Mouse (Mus musculus) heart, embryonic 15.5 days (tissue): ENCODE data around the gene Polr2j. TPM values are rescaled to one million over a fixed set of nuclear protein-coding genes. Genes with fewer than 3 reads are reported as not detected.
"Not testable (repeated sequence)": the region's sequence is repeated elsewhere in the genome, so short reads cannot be mapped to it uniquely, and the experiment has no call there.

Source experiments
- ATAC-seq: fragments of 200-750 bp; cut with Nextera tagmentation; replicated peaks from 2 replicates; pipeline ENCODE4 v1.8.0; 2017; ENCODE audit warnings: low read depth, moderate TSS enrichment; ENCODE audit not compliant: insufficient number of reproducible peaks, insufficient read depth, low FRiP score
- H3K27ac ChIP-seq: fragments of 300-500 bp; sonication (generic); 2 replicates; pipeline ENCODE4 v1.5.1; 2015; ENCODE audit warnings: mild to moderate bottlenecking, inconsistent platforms
- H3K27me3 ChIP-seq: fragments of 300-500 bp; sonication (generic); 2 replicates; pipeline ENCODE4 v1.6.1; 2015; ENCODE audit warnings: inconsistent platforms
- H3K36me3 ChIP-seq: fragments of 300-500 bp; sonication (generic); 2 replicates; pipeline ENCODE4 v1.6.1; 2015; ENCODE audit warnings: mild to moderate bottlenecking, inconsistent platforms
- H3K4me1 ChIP-seq: fragments of 300-500 bp; sonication (generic); replicated peaks from 2 replicates; pipeline ENCODE4 v1.6.1; 2015; ENCODE audit warnings: inconsistent platforms
- H3K4me2 ChIP-seq: fragments of 300-500 bp; sonication (generic); 2 replicates; pipeline ENCODE4 v1.6.1; 2015; ENCODE audit warnings: inconsistent platforms, mild to moderate bottlenecking, moderate library complexity
- H3K4me3 ChIP-seq: fragments of 300-500 bp; sonication (generic); 2 replicates; pipeline ENCODE4 v1.5.1; 2015; ENCODE audit warnings: mild to moderate bottlenecking, inconsistent platforms
- H3K9ac ChIP-seq: fragments of 300-500 bp; sonication (generic); 2 replicates; pipeline ENCODE4 v1.6.1; 2015; ENCODE audit warnings: mild to moderate bottlenecking, inconsistent platforms
- H3K9me3 ChIP-seq: fragments of 300-500 bp; sonication (generic); replicated peaks from 2 replicates; pipeline ENCODE4 v1.6.1; 2016; ENCODE audit warnings: inconsistent platforms
- WGBS: fragments of 180-500 bp; shearing (Covaris S2); methylation state at CpG from one replicate; pipeline ENCODE4 v1.1.7; 2015; ENCODE audit warnings: mixed read lengths; 5-methylcytosine and 5-hydroxymethylcytosine counted together
- polyA plus RNA-seq: library from polyadenylated mRNA; unstranded; fragments of >200 nt; fragmentation: Nextera tagmentation; extraction: Ambion mirVana; gene quantifications from 2 replicates; pipeline ENCODE4 v1.2.1, GENCODE M21; 2015

Polr2j gene
- polyA plus RNA-seq, 1 experiment from 2014 or later, result 135 TPM

GRCm38 (mm10) chr5:136113546-136113945, 2.9 kb upstream of the Polr2j start:
- not testable (repeated sequence) for H3K27ac ChIP-seq, H3K9me3 ChIP-seq, H3K9ac ChIP-seq, H3K4me2 ChIP-seq, ATAC-seq, H3K4me3 ChIP-seq, H3K36me3 ChIP-seq, H3K27me3 ChIP-seq
- 41% methylated on average over 4 of the region's 4 CpGs for WGBS
- peaks cover 20% of the 10 kb centered on the region for H3K4me1 ChIP-seq

DNA sequence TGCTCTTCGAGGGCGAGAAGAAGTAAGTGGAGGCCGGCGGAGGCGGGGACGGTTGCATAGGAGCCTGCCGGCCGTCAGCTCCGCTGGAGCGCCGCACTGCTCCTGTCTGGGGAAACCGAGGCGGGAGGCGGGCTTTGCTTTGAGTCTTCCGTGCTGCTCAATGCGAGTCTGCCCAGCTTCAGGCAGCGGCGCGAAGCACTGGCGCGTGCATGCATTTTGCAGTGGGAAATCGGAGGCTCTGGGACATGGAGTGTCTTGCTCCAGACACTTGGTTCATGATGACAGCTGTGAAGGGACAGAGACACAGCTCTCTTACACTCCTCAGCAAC, 317 bp downstream of the Polr2j start:
- H3K27ac ChIP-seq, result peak overlapping the region; percentile 66
- peak; percentile 20; the same call in 1 of the 2 replicates for ATAC-seq
- peaks cover 21% of the 10 kb centered on the region for H3K4me1 ChIP-seq
- peak overlapping the region; percentile 98 for H3K4me3 ChIP-seq
- no peaks in the 10 kb centered on the region for H3K9me3 ChIP-seq
- under 1% methylated on average over 22 of the region's 22 CpGs for WGBS
- H3K4me2 ChIP-seq, result peak overlapping the region; percentile 95
- peak overlapping the region; percentile 86 for H3K9ac ChIP-seq
- peaks cover 14% of the 10 kb centered on the region; the same call in 1 of the 2 replicates for H3K36me3 ChIP-seq
- H3K27me3 ChIP-seq, result no peaks in the 10 kb centered on the region

GRCm38 (mm10) chr5:136122165-136122564, 5.7 kb downstream of the Polr2j start:
- H3K9me3 ChIP-seq, result no peaks in the 10 kb centered on the region
- no peak overlapping the region for H3K9ac ChIP-seq
- H3K4me3 ChIP-seq, result no peak overlapping the region
- ATAC-seq, result no peak
- H3K4me2 ChIP-seq, result no peak overlapping the region
- peaks cover 13% of the 10 kb centered on the region for H3K4me1 ChIP-seq
- no peaks in the 10 kb centered on the region for H3K27me3 ChIP-seq
- peaks cover 47% of the 10 kb centered on the region for H3K36me3 ChIP-seq
- WGBS, result 84% methylated on average over 10 of the region's 10 CpGs
- no peak overlapping the region for H3K27ac ChIP-seq

GRCm38 (mm10) chr5:136135571-136136291, 19.3 kb downstream of the Polr2j start, which contains the start of the genes Lrwd1 and Alkbh4:
Gene Lrwd1 (minus strand): TSS chr5:136136074.
Gene Alkbh4 (plus strand): TSS chr5:136136146.
- Histone ChIP-seq H3K4me1 (peaks cover 18% of the 10 kb centered on the region), H3K36me3 (peaks cover 33% of the 10 kb centered on the region), H3K9ac (peak within 1 kb of the TSS; percentile 83), H3K27me3 (no peaks in the 10 kb centered on the region), H3K4me3 (peak within 1 kb of the TSS; percentile 70), H3K27ac (peak within 1 kb of the TSS; percentile 49), H3K9me3 (no peaks in the 10 kb centered on the region), H3K4me2 (peak within 1 kb of the TSS; percentile 79)
- under 1% methylated on average over 60 of the region's 60 CpGs for WGBS
- ATAC-seq, result peak; percentile 93

DNA sequence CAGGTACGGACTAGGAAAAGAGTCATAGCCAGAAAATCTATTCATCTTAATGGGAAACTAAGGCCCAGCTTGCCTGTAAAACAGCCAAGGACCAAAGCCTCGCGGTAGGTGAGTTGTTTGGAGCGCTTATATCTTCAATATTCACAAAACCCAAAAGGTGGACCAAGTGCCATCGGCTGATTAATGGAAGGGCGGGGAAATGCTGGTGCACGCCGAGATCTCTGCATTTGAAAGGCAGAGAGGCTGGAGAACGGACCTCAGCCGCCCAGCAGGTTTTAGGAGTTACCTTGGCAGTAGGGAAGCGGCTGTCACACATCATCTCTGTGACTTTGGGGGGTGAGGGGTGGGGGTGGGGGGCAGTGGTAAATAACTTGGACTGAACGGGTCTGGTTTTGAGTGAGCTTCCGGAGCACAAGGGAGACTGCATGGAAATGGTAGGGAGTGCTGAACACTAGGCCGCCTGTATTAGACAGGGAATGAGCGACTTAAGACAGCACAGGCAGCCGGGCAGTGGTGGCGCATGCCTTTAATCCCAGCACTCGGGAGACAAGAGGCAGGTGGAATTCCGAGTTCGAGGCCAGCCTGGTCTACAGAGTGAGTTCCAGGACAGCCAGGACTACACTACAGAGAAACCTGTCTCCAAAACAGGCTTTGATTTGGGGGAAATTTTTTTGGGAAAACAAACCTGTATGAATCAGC, 20.0 kb downstream of the Polr2j start:
- Histone ChIP-seq H3K4me3 (peak overlapping the region; percentile 70), H3K4me2 (peak overlapping the region; percentile 79), H3K27ac (peak overlapping the region; percentile 49), H3K9me3 (no peaks in the 10 kb centered on the region), H3K27me3 (no peaks in the 10 kb centered on the region), H3K9ac (peak overlapping the region; percentile 62), H3K36me3 (peaks cover 35% of the 10 kb centered on the region), H3K4me1 (peaks cover 18% of the 10 kb centered on the region)
- 5% methylated on average over 20 of the region's 20 CpGs for WGBS
- ATAC-seq, result no peak

- no peak overlapping the region for H3K4me3 ChIP-seq
- no peak overlapping the region for H3K4me2 ChIP-seq
- no peak overlapping the region for H3K27ac ChIP-seq
- H3K36me3 ChIP-seq, result peaks cover 33% of the 10 kb centered on the region
- no peak overlapping the region for H3K9ac ChIP-seq
- no peaks in the 10 kb centered on the region for H3K27me3 ChIP-seq
- H3K4me1 ChIP-seq, result peaks cover 18% of the 10 kb centered on the region
- no peaks in the 10 kb centered on the region for H3K9me3 ChIP-seq
- ATAC-seq, result no peak
- WGBS, result 74% methylated on average over 13 of the region's 13 CpGs
These were observed 21.3 kb downstream of the Polr2j start for GRCm38 (mm10) chr5:136137658-136138274.

- H3K27ac ChIP-seq, result no peak overlapping the region
- no peak overlapping the region for H3K4me2 ChIP-seq
- WGBS, result 93% methylated on average over 13 of the region's 13 CpGs
These were observed 23.0 kb downstream of the Polr2j start for GRCm38 (mm10) chr5:136139393-136139792.

GRCm38 (mm10) chr5:136140057-136140482, 23.6 kb downstream of the Polr2j start:
- no peaks in the 10 kb centered on the region for H3K27me3 ChIP-seq
- WGBS, result 85% methylated on average over 10 of the region's 10 CpGs
- H3K9ac ChIP-seq, result no peak overlapping the region
- H3K4me3 ChIP-seq, result no peak overlapping the region
- peaks cover 31% of the 10 kb centered on the region for H3K36me3 ChIP-seq
- H3K4me2 ChIP-seq, result no peak overlapping the region
- H3K4me1 ChIP-seq, result peaks cover 14% of the 10 kb centered on the region
- H3K9me3 ChIP-seq, result no peaks in the 10 kb centered on the region
- ATAC-seq, result no peak
- no peak overlapping the region for H3K27ac ChIP-seq

More at GRCm38 (mm10) chr5:136139393-136139792, 23.0 kb downstream of the Polr2j start:
- no peaks in the 10 kb centered on the region for H3K9me3 ChIP-seq
- no peaks in the 10 kb centered on the region for H3K27me3 ChIP-seq
- no peak overlapping the region for H3K4me3 ChIP-seq
- no peak overlapping the region for H3K9ac ChIP-seq
- H3K4me1 ChIP-seq, result peaks cover 18% of the 10 kb centered on the region
- no peak for ATAC-seq
- peaks cover 31% of the 10 kb centered on the region for H3K36me3 ChIP-seq

DNA sequence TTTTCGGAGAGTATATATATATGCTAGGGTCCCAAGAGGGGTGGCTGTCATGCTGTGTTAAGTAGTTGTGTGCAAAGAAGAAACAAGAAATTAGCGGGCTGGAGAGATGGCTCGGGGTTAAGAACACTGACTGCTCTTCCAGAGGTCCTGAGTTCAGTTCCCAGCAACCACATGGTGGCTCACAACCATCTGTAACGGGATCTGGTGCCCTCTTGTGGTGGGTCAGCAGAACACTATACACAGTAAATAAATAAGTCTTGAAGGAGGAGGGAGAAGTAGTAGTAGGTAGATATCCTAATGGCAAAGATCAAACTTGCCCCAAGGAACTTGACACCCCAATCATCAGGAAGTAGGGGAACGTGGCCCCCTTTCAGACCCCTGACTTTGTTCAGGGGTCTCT, 26.3 kb downstream of the Polr2j start:
- no peak for ATAC-seq
- H3K27ac ChIP-seq, result no peak overlapping the region
- H3K4me3 ChIP-seq, result no peak overlapping the region
- 0 out of 2 replicates have a peak, but pooled peaks cover under 1% of the 10 kb centered on the region for H3K4me1 ChIP-seq
- 85% methylated on average over 5 of the region's 5 CpGs for WGBS
- no peak overlapping the region for H3K9ac ChIP-seq
- H3K4me2 ChIP-seq, result no peak overlapping the region
- no peaks in the 10 kb centered on the region for H3K27me3 ChIP-seq
- peaks cover 31% of the 10 kb centered on the region for H3K36me3 ChIP-seq
- no peaks in the 10 kb centered on the region for H3K9me3 ChIP-seq

DNA sequence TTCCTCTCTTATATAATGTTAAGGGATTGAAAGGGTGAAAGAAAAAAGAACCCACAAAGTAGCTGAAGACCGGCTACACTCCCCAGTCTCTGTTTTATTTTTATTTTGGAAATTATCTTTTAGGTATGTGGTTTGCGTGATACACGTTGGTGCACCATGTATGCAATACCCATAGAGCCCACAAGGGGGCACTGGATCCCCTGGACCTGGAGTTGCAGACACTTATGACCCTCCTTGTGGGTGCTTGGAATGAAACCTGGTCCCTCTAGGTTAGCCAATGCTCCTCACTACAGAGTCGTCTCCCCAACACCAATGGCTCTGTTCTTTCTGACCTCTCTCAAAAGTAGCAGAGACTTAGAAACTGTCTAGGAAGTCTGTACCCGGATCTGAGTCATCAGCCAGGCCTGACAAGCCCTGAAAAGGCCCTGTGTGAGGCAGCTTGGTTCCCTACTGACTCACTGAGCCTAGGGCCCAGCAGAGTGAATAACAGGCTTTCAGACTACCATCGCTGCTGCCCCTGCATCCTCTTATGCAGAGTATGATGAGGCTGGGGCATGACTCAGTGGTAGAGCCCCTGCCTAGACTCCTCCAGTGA, 26.8 kb downstream of the Polr2j start:
- Histone ChIP-seq H3K27me3 (no peaks in the 10 kb centered on the region), H3K27ac (no peak overlapping the region), H3K4me1 (no peaks in the 10 kb centered on the region), H3K4me2 (no peak overlapping the region), H3K9ac (no peak overlapping the region), H3K9me3 (no peaks in the 10 kb centered on the region), H3K36me3 (peaks cover 31% of the 10 kb centered on the region), H3K4me3 (no peak overlapping the region)
- 86% methylated on average over 6 of the region's 6 CpGs for WGBS
- no peak for ATAC-seq
